Mouse (Mus musculus): Measurements from ENCODE around the gene Tbc1d21. TPM values are rescaled to one million over a fixed set of nuclear protein-coding genes. Genes with fewer than 3 reads are reported as not detected.

Tbc1d21 gene
- total RNA-seq, 2 experiments from 2014 or later = not detected

- DNase-seq = no peak
Observed at GRCm38 (mm10) chr9:58341795-58342194, 28.5 kb downstream of the Tbc1d21 start.

- DNase-seq = no peak
Observed at GRCm38 (mm10) chr9:58336650-58337281, 33.5 kb downstream of the Tbc1d21 start.

GRCm38 (mm10) chr9:58331276-58331675, 39.0 kb downstream of the Tbc1d21 start:
- no peak for DNase-seq

GRCm38 (mm10) chr9:58330293-58330692, 40.0 kb downstream of the Tbc1d21 start:
- DNase-seq = peak; percentile 67

GRCm38 (mm10) chr9:58327382-58327781, 42.9 kb downstream of the Tbc1d21 start:
- DNase-seq = no peak

- no peak for DNase-seq
Observed at GRCm38 (mm10) chr9:58326477-58327180, 43.6 kb downstream of the Tbc1d21 start.

GRCm38 (mm10) chr9:58321681-58322080, 48.6 kb downstream of the Tbc1d21 start:
- no peak for DNase-seq

- no peak for DNase-seq
Observed at GRCm38 (mm10) chr9:58318317-58318716, 51.9 kb downstream of the Tbc1d21 start.

- no peak for DNase-seq
Observed at GRCm38 (mm10) chr9:58317381-58317780, 52.9 kb downstream of the Tbc1d21 start.

GRCm38 (mm10) chr9:58316784-58317183, 53.5 kb downstream of the Tbc1d21 start:
- no peak for DNase-seq

GRCm38 (mm10) chr9:58315850-58316249, 54.4 kb downstream of the Tbc1d21 start:
- DNase-seq = peak; percentile 60

GRCm38 (mm10) chr9:58314682-58315360, 55.4 kb downstream of the Tbc1d21 start:
- peak; percentile 67 for DNase-seq

GRCm38 (mm10) chr9:58312944-58313359, 57.3 kb downstream of the Tbc1d21 start, which contains the start of gene Loxl1:
Loxl1 (minus strand) TSS chr9:58313186.
- DNase-seq = peak; percentile 83

GRCm38 (mm10) chr9:58312196-58312943, 57.9 kb downstream of the Tbc1d21 start:
- peak; percentile 75 for DNase-seq

GRCm38 (mm10) chr9:58311191-58311910, 58.9 kb downstream of the Tbc1d21 start:
- DNase-seq = peak; percentile 59

- peak; percentile 42 for DNase-seq
Observed at GRCm38 (mm10) chr9:58310043-58310660, 60.1 kb downstream of the Tbc1d21 start.

Other genes starting within 250 kb of the Tbc1d21 start
- gene Islr, start 166.1 kb downstream of the Tbc1d21 start, total RNA-seq (2021) = 10 to 100 TPM; 46.5 to 47.1 TPM
- gene Islr2, start 166.1 kb downstream of the Tbc1d21 start, total RNA-seq (2021) = 10 to 100 TPM in 1 of 2 experiments, 1 to 10 TPM in 1; 5.0 to 11.0 TPM
- gene Pml, start 120.7 kb downstream of the Tbc1d21 start, total RNA-seq (2021) = 10 to 100 TPM; 21.8 to 25.6 TPM
- 10 to 100 TPM; 14.6 to 22.4 TPM for gene Stoml1, start 117.3 kb downstream of the Tbc1d21 start, total RNA-seq (2021)
- gene Loxl1, start 57.3 kb downstream of the Tbc1d21 start, total RNA-seq (2021) = 10 to 100 TPM; 49.1 to 49.2 TPM
- 10 to 100 TPM in 1 of 2 experiments, 1 to 10 TPM in 1; 9.6 to 10.7 TPM for gene Insyn1, start 118.1 kb upstream of the Tbc1d21 start, total RNA-seq (2021)
- gene Cd276, start 185.0 kb upstream of the Tbc1d21 start, total RNA-seq (2021) = 10 to 100 TPM; 16.2 to 20.9 TPM
- gene Nptn, start 211.8 kb upstream of the Tbc1d21 start, total RNA-seq (2021) = 100 to 1,000 TPM; 172 to 178 TPM

Measured in adrenal gland, postnatal 10 days (tissue).